Mouse (Mus musculus) intestine, embryonic 16.5 days (tissue): ENCODE results near the gene Tm6sf1. TPM values are rescaled to one million over a fixed set of nuclear protein-coding genes. Genes with fewer than 3 reads are reported as not detected.
A peak's percentile ranks its signal among the peaks of the same experiment; 100 is the strongest.

Experiments used
- ATAC-seq: fragments of 200-750 bp; cut with Nextera tagmentation; 2 replicates; pipeline ENCODE4 v1.8.0; 2017; ENCODE audit warnings: moderate TSS enrichment, moderate library complexity
- H3K27ac ChIP-seq: fragments of 300-500 bp; sonication (generic); 2 replicates; pipeline ENCODE4 v1.5.1; 2014; ENCODE audit warnings: mild to moderate bottlenecking, low read length
- H3K27me3 ChIP-seq: fragments of 300-500 bp; sonication (generic); replicated peaks from 2 replicates; pipeline ENCODE4 v1.6.1; 2014; ENCODE audit warnings: low read length, control low read depth, mixed read lengths; ENCODE audit not compliant: control insufficient read depth, insufficient read depth
- H3K36me3 ChIP-seq: fragments of 300-500 bp; sonication (generic); 2 replicates; pipeline ENCODE4 v1.6.1; 2014; ENCODE audit warnings: low read length, control low read depth; ENCODE audit not compliant: control insufficient read depth, insufficient read depth
- H3K4me1 ChIP-seq: fragments of 300-500 bp; sonication (generic); 2 replicates; pipeline ENCODE4 v1.6.1; 2014; ENCODE audit warnings: low read length, control low read depth, mixed read lengths; ENCODE audit not compliant: control insufficient read depth, insufficient read depth
- H3K4me2 ChIP-seq: fragments of 300-500 bp; sonication (generic); 2 replicates; pipeline ENCODE4 v1.6.1; 2014; ENCODE audit warnings: low read depth, low read length, control low read depth
- H3K4me3 ChIP-seq: fragments of 300-500 bp; sonication (generic); 2 replicates; pipeline ENCODE4 v1.5.1; 2014; ENCODE audit warnings: mild to moderate bottlenecking, low read length
- H3K9ac ChIP-seq: fragments of 300-500 bp; sonication (generic); 2 replicates; pipeline ENCODE4 v1.6.1; 2014; ENCODE audit warnings: low read depth, low read length
- H3K9me3 ChIP-seq: fragments of 300-500 bp; sonication (generic); 2 replicates; pipeline ENCODE4 v1.6.1; 2016; ENCODE audit warnings: low read length, control low read depth; ENCODE audit not compliant: control insufficient read depth
- WGBS: fragments of 180-500 bp; shearing (Covaris S2); extraction: QIAGEN DNeasy Blood & Tissue Kit; methylation state at CpG from one replicate; pipeline ENCODE4 v1.1.7; 2014; 5-methylcytosine and 5-hydroxymethylcytosine counted together
- polyA plus RNA-seq: library from polyadenylated mRNA; unstranded; fragments of >200 nt; fragmentation: Nextera tagmentation; extraction: Ambion mirVana; gene quantifications from 2 replicates; pipeline ENCODE4 v1.2.1, GENCODE M21; 2015

The Tm6sf1 gene
- polyA plus RNA-seq, 1 experiment from 2014 or later = 18.0 TPM

GRCm38 (mm10) chr7:81904926-81905325, 46.1 kb downstream of the Tm6sf1 start:
- H3K27me3 ChIP-seq = no peaks in the 10 kb centered on the region
- ATAC-seq = no peak
- H3K4me2 ChIP-seq = no peak overlapping the region
- 0 out of 2 replicates have a peak, but pooled peaks cover 3% of the 10 kb centered on the region for H3K4me1 ChIP-seq
- H3K36me3 ChIP-seq = no peaks in the 10 kb centered on the region
- no peaks in the 10 kb centered on the region for H3K9me3 ChIP-seq
- 84% methylated on average over 2 of the region's 2 CpGs for WGBS
- no peak overlapping the region for H3K9ac ChIP-seq
- H3K27ac ChIP-seq = no peak overlapping the region
- no peak overlapping the region for H3K4me3 ChIP-seq

GRCm38 (mm10) chr7:81918316-81918715, 59.5 kb downstream of the Tm6sf1 start:
- Histone ChIP-seq H3K9me3 (no peaks in the 10 kb centered on the region), H3K4me3 (no peak overlapping the region), H3K27me3 (no peaks in the 10 kb centered on the region), H3K9ac (no peak overlapping the region), H3K27ac (no peak overlapping the region), H3K36me3 (no peaks in the 10 kb centered on the region), H3K4me2 (no peak overlapping the region), H3K4me1 (no peaks in the 10 kb centered on the region)
- 80% methylated on average over 5 of the region's 5 CpGs for WGBS
- no peak for ATAC-seq

GRCm38 (mm10) chr7:81920314-81920713, 61.5 kb downstream of the Tm6sf1 start:
- Histone ChIP-seq H3K9ac (no peak overlapping the region), H3K4me3 (no peak overlapping the region), H3K4me1 (no peaks in the 10 kb centered on the region), H3K27ac (no peak overlapping the region), H3K9me3 (no peaks in the 10 kb centered on the region), H3K27me3 (no peaks in the 10 kb centered on the region), H3K4me2 (no peak overlapping the region), H3K36me3 (no peaks in the 10 kb centered on the region)
- ATAC-seq = no peak
- 62% methylated on average over 4 of the region's 4 CpGs for WGBS

GRCm38 (mm10) chr7:81921379-81921952, 62.7 kb downstream of the Tm6sf1 start:
- Histone ChIP-seq H3K4me3 (no peak overlapping the region), H3K36me3 (no peaks in the 10 kb centered on the region), H3K27me3 (no peaks in the 10 kb centered on the region), H3K4me2 (no peak overlapping the region), H3K9me3 (no peaks in the 10 kb centered on the region), H3K4me1 (no peaks in the 10 kb centered on the region), H3K27ac (no peak overlapping the region), H3K9ac (no peak overlapping the region)
- no peak for ATAC-seq
- WGBS = 44% methylated on average over 1 of the region's 1 CpGs

- WGBS = 78% methylated on average over 7 of the region's 7 CpGs
- Histone ChIP-seq H3K27me3 (no peaks in the 10 kb centered on the region; the same call in 1 of the 2 replicates), H3K9ac (no peak overlapping the region), H3K9me3 (no peaks in the 10 kb centered on the region), H3K36me3 (no peaks in the 10 kb centered on the region), H3K4me3 (no peak overlapping the region), H3K4me2 (no peak overlapping the region), H3K4me1 (0 out of 2 replicates have a peak, but pooled peaks cover 2% of the 10 kb centered on the region), H3K27ac (no peak overlapping the region)
- no peak for ATAC-seq
These were observed 70.2 kb downstream of the Tm6sf1 start for GRCm38 (mm10) chr7:81928998-81929397.

GRCm38 (mm10) chr7:81932521-81933045, 73.8 kb downstream of the Tm6sf1 start:
- Histone ChIP-seq H3K4me3 (peak overlapping the region; percentile 53), H3K4me1 (0 out of 2 replicates have a peak, but pooled peaks cover 2% of the 10 kb centered on the region), H3K9ac (peak overlapping the region; percentile 81; the same call in 1 of the 2 replicates), H3K36me3 (no peaks in the 10 kb centered on the region), H3K27me3 (peaks cover 16% of the 10 kb centered on the region; the same call in 1 of the 2 replicates), H3K4me2 (peak overlapping the region; percentile 85), H3K27ac (no peak overlapping the region), H3K9me3 (no peaks in the 10 kb centered on the region)
- ATAC-seq = no peak
- WGBS = 37% methylated on average over 5 of the region's 5 CpGs

GRCm38 (mm10) chr7:81933061-81933600, 74.3 kb downstream of the Tm6sf1 start:
- no peaks in the 10 kb centered on the region for H3K36me3 ChIP-seq
- 6% methylated on average over 23 of the region's 23 CpGs for WGBS
- no peaks in the 10 kb centered on the region for H3K9me3 ChIP-seq
- 0 out of 2 replicates have a peak, but pooled peaks cover 2% of the 10 kb centered on the region for H3K4me1 ChIP-seq
- ATAC-seq = peak; percentile 24
- H3K4me2 ChIP-seq = peak overlapping the region; percentile 85
- H3K4me3 ChIP-seq = peak overlapping the region; percentile 53
- H3K9ac ChIP-seq = peak overlapping the region; percentile 81
- H3K27ac ChIP-seq = peak overlapping the region; percentile 79
- H3K27me3 ChIP-seq = peaks cover 16% of the 10 kb centered on the region; the same call in 1 of the 2 replicates

- peaks cover 16% of the 10 kb centered on the region; the same call in 1 of the 2 replicates for H3K27me3 ChIP-seq
- H3K4me3 ChIP-seq = peak overlapping the region; percentile 53
- no peaks in the 10 kb centered on the region for H3K9me3 ChIP-seq
- ATAC-seq = peak; percentile 84
- WGBS = under 1% methylated on average over 94 of the region's 103 CpGs
- peak overlapping the region; percentile 79 for H3K27ac ChIP-seq
- peak overlapping the region; percentile 85 for H3K4me2 ChIP-seq
- 0 out of 2 replicates have a peak, but pooled peaks cover 2% of the 10 kb centered on the region for H3K4me1 ChIP-seq
- H3K36me3 ChIP-seq = no peaks in the 10 kb centered on the region
- peak overlapping the region; percentile 81 for H3K9ac ChIP-seq
These were observed 74.9 kb downstream of the Tm6sf1 start for GRCm38 (mm10) chr7:81933601-81934266.
